Mouse (Mus musculus): ENCODE data around the gene Tmcc2.

GRCm38 (mm10) chr1:132326777-132327176, 64.3 kb downstream of the Tmcc2 start:
- TF ChIP-seq CTCF (IDR thresholded peaks at IDR 0.05) (no peak), EP300 (IDR thresholded peaks at IDR 0.05) (no peak)

All from lung, postnatal 0 days (tissue).